ENCODE assay signal across 8 mouse cellular contexts in the genomic region with DNA sequence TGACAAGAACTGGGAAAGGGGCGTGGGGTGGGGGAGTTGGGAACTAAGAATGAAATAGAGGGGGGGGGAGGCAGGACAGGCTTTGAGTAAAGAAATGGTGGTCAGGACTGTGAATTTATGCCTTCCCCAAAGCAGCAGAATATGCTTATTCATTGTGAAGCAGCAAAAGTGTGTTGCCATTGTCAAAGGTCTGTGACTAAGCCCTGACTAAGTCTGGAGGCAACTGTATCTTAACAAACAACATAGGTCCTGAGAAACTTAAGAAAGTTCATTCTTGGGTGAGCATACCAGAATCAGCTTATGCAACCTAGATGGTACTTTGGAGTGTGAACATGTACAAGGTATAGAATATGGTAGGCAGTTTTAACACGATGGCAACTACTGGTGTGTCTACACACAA. TPM values are rescaled to one million over a fixed set of nuclear protein-coding genes. Genes with fewer than 3 reads are reported as not detected.
DNase-seq lines count a peak whose midpoint lies in the region; ATAC-seq lines count a peak whose summit lies in the region.

No protein-coding gene starts in this region.

- peak overlapping the region; percentile 73 for H3K4me2 ChIP-seq in kidney, embryonic 16.5 days (replicated peaks; ENCODE audit: low read depth, low read length)
- H3K4me2 ChIP-seq in embryonic facial prominence, embryonic 12.5 days (replicated peaks), result peak overlapping the region; percentile 49
- peak overlapping the region; percentile 56 for H3K4me2 ChIP-seq in intestine, embryonic 16.5 days (ENCODE audit: low read depth, low read length)
- peak overlapping the region; percentile 70 for H3K4me2 ChIP-seq in neural tube, embryonic 13.5 days

- H3K27me3 ChIP-seq in kidney, embryonic 16.5 days (ENCODE audit: insufficient read depth, low read length), result no peaks in the 10 kb centered on the region
- no peaks in the 10 kb centered on the region for H3K27me3 ChIP-seq in embryonic facial prominence, embryonic 12.5 days
- H3K27me3 ChIP-seq in intestine, embryonic 16.5 days (replicated peaks; ENCODE audit: control insufficient read depth, insufficient read depth, low read length), result no peaks in the 10 kb centered on the region
- H3K27me3 ChIP-seq in neural tube, embryonic 13.5 days, result no peaks in the 10 kb centered on the region

- H3K4me1 ChIP-seq in kidney, embryonic 16.5 days (ENCODE audit: insufficient read depth, low read length), result peaks cover 24% of the 10 kb centered on the region
- peaks cover 11% of the 10 kb centered on the region; the same call in 1 of the 2 replicates for H3K4me1 ChIP-seq in embryonic facial prominence, embryonic 12.5 days
- peaks cover 5% of the 10 kb centered on the region for H3K4me1 ChIP-seq in intestine, embryonic 16.5 days (ENCODE audit: control insufficient read depth, insufficient read depth, low read length)
- H3K4me1 ChIP-seq in neural tube, embryonic 13.5 days (replicated peaks), result peaks cover 13% of the 10 kb centered on the region

- peak overlapping the region; percentile 72 for H3K4me3 ChIP-seq in kidney, embryonic 16.5 days (ENCODE audit: low read length)
- H3K4me3 ChIP-seq in embryonic facial prominence, embryonic 12.5 days, result peak overlapping the region; percentile 62; the same call in 1 of the 2 replicates
- H3K4me3 ChIP-seq in intestine, embryonic 16.5 days (ENCODE audit: low read length), result peak overlapping the region; percentile 79
- peak overlapping the region; percentile 78 for H3K4me3 ChIP-seq in neural tube, embryonic 13.5 days

- WGBS in kidney, embryonic 16.5 days, result 60% methylated on average over 2 of the region's 2 CpGs
- WGBS in embryonic facial prominence, embryonic 12.5 days, result 73% methylated on average over 2 of the region's 2 CpGs
- WGBS in intestine, embryonic 16.5 days, result 59% methylated on average over 2 of the region's 2 CpGs
- WGBS in neural tube, embryonic 13.5 days, result 60% methylated on average over 2 of the region's 2 CpGs

- no peak for DNase-seq in kidney, postnatal 10 days
- no peak for DNase-seq in retina, postnatal 1 day
- no peak for DNase-seq in right cerebral cortex, postnatal 25 days
- no peak for DNase-seq in left cerebral cortex, adult 18-20 months (ENCODE audit: low spot score in 2 of 2)

- peak overlapping the region; percentile 48 for H3K9ac ChIP-seq in kidney, embryonic 16.5 days (replicated peaks; ENCODE audit: low read length)
- peak overlapping the region; percentile 39; the same call in 1 of the 2 replicates for H3K9ac ChIP-seq in embryonic facial prominence, embryonic 12.5 days
- H3K9ac ChIP-seq in intestine, embryonic 16.5 days (ENCODE audit: low read depth, low read length), result no peak overlapping the region
- no peak overlapping the region for H3K9ac ChIP-seq in neural tube, embryonic 13.5 days

- no peak for ATAC-seq in kidney, embryonic 16.5 days (ENCODE audit: low FRiP score, low TSS enrichment)
- no peak for ATAC-seq in embryonic facial prominence, embryonic 12.5 days (ENCODE audit: insufficient number of reproducible peaks, insufficient read depth, low FRiP score, low TSS enrichment)
- no peak for ATAC-seq in intestine, embryonic 16.5 days
- ATAC-seq in neural tube, embryonic 13.5 days (ENCODE audit: low read depth), result no peak

- H3K27ac ChIP-seq in kidney, embryonic 16.5 days (ENCODE audit: low read length), result no peak overlapping the region
- no peak overlapping the region for H3K27ac ChIP-seq in embryonic facial prominence, embryonic 12.5 days
- H3K27ac ChIP-seq in intestine, embryonic 16.5 days (ENCODE audit: low read length), result no peak overlapping the region
- H3K27ac ChIP-seq in neural tube, embryonic 13.5 days (replicated peaks), result no peak overlapping the region

- H3K36me3 ChIP-seq in kidney, embryonic 16.5 days (ENCODE audit: insufficient read depth, low read length), result peaks cover 24% of the 10 kb centered on the region
- peaks cover 19% of the 10 kb centered on the region for H3K36me3 ChIP-seq in embryonic facial prominence, embryonic 12.5 days
- 0 out of 2 replicates have a peak, but pooled peaks cover 9% of the 10 kb centered on the region for H3K36me3 ChIP-seq in intestine, embryonic 16.5 days (ENCODE audit: control insufficient read depth, insufficient read depth, low read length)
- peaks cover 26% of the 10 kb centered on the region for H3K36me3 ChIP-seq in neural tube, embryonic 13.5 days

- H3K9me3 ChIP-seq in kidney, embryonic 16.5 days (ENCODE audit: low read length), result no peaks in the 10 kb centered on the region
- H3K9me3 ChIP-seq in embryonic facial prominence, embryonic 12.5 days, result no peaks in the 10 kb centered on the region
- no peaks in the 10 kb centered on the region for H3K9me3 ChIP-seq in intestine, embryonic 16.5 days (ENCODE audit: control insufficient read depth, low read length)
- no peaks in the 10 kb centered on the region for H3K9me3 ChIP-seq in neural tube, embryonic 13.5 days

RNA-seq across cellular contexts. Expression of a gene that starts 1.3 kb away (rescaled TPM):
- 431 and 472 TPM in 2 replicates for polyA plus RNA-seq in kidney, embryonic 16.5 days (2015; fragmentation: Nextera tagmentation; extraction: Ambion mirVana)
- 353 and 357 TPM in 2 replicates for polyA plus RNA-seq in embryonic facial prominence, embryonic 12.5 days (2016; fragmentation: Nextera tagmentation; extraction: Ambion mirVana)
- 370 and 377 TPM in 2 replicates for polyA plus RNA-seq in intestine, embryonic 16.5 days (2015; fragmentation: Nextera tagmentation; extraction: Ambion mirVana)
- polyA plus RNA-seq in neural tube, embryonic 13.5 days (2015; fragmentation: Nextera tagmentation; extraction: Ambion mirVana), result 268 and 275 TPM in 2 replicates
- total RNA-seq in left cerebral cortex, adult 18-20 months (2021), result 10 to 100 TPM; 85.5 to 88.9 TPM

Comparison
In these comparisons a context has a peak if more than half of its experiments do, and no peak if none do; other contexts are left out.
1. H3K9ac ChIP-seq: peak in kidney, embryonic 16.5 days (single experiment) and embryonic facial prominence, embryonic 12.5 days (single experiment); none in intestine, embryonic 16.5 days (single experiment) and neural tube, embryonic 13.5 days (single experiment).
2. Peak in every context shown above with its lines, with median percentiles within 50 percentile points of each other: H3K4me2 ChIP-seq and H3K4me3 ChIP-seq.